Mouse (Mus musculus) central nervous system, embryonic 11.5 days (tissue): ENCODE measurements around the gene Ncor2. TPM values are rescaled to one million over a fixed set of nuclear protein-coding genes. Genes with fewer than 3 reads are reported as not detected.

Experiments used
- polyA plus RNA-seq: library from polyadenylated mRNA; depleted of rRNA; stranded (reverse); fragments of >200 nt; gene quantifications from 2 replicates; pipeline ENCODE4 v1.2.3, GENCODE M21; 2012; rRNA removed

Ncor2 gene
- 32.4 and 46.5 TPM in 2 replicates for polyA plus RNA-seq

DNA sequence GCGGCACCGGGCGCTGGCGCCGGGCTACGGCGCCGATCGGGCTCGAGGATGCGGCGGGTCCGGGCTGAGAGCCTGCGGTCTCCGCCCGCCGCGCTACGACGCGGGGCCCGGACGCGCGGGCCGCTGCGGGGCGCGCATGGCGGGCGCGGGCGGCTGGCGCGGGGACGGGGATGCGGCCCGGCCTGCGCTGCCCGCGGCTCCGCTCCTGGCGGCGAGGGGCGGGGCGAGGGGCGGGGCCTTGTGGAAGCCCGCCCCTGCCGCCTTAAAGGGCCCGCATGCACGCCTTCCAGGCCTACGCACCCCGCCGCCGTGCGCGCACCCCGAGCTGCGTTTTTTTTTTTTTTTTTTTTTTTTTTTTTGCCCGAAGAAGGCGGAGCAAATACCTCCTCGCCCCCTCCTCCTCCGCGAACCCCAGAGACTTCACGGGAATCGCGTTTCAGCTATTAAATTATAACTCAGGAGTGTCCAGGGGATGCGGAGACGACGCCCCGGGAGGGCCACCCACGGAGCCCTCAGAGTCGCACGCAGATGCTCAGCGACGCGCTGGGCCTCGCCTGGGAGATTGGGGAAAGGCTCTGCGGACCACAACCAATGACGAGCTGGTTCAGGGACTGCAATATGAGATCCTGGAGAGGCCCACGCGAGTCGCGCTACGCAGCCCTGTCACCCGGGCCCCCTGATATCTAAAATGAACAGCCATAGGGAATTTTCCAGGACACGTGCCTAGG, at the start of gene Ncor2:
Gene Ncor2 (minus strand): TSS at position 213 of the 728 bp plus-strand sequence.

DNA sequence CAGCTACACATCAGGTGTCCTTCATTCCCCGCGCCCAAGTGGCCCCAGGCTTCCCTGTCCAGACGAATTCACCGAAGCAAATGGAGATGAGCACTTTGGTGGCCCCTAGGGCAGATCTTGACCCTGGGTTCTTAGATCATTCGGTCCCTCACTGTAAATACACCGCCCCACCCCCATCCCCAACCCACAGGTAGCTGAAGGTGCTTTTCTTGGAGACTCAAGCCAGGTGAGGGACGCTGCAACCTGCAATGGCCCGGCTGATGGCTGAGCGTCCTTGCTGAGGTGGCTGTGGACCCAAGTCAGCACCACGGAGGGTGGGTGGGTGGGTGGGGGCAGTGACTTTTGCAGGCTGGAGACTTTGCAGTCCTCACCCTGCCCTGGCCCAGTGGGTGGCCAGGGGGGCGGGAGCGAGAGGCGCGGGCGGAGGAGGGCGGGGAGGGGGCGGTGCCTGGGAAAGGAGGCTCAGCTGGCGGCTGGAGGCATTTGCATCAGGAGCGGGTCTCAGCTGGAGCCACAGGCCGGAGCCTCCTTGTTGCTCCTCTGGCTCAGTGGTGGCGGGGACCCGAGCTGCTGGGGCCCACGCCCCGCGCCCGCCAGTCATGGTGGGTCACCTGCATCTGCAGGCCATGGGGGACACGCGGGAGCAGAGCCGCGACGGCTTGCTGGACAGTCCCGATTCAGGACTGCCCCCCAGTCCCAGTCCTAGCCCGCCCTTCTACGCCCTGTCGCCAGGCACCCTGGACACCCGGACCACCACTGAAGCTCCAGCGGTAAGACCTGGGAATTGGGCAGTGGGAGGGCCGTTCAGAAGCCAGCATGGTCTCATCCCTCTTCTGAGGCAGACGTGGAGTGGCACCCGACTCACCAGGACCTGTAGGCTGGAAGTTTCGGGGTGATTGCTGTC, 175.8 kb downstream of the Ncor2 start, which contains the start of gene Rflna:
Gene Rflna (plus strand): TSS at position 253 of the 904 bp plus-strand sequence.

Other genes starting within 250 kb of the Ncor2 start
- 5.0 and 12.6 TPM in 2 replicates for gene Rflna, start 176.0 kb downstream of the Ncor2 start, polyA plus RNA-seq
- 23.5 and 34.3 TPM in 2 replicates for gene Scarb1, start 161.9 kb upstream of the Ncor2 start, polyA plus RNA-seq
- gene Gm10382, start 210.1 kb upstream of the Ncor2 start, polyA plus RNA-seq: 0.20 and 0.23 TPM in 2 replicates
- gene Ubc, start 211.0 kb upstream of the Ncor2 start, polyA plus RNA-seq: 290 and 475 TPM in 2 replicates